Mouse (Mus musculus) liver (tissue): ENCODE data around the gene Trim11.
A peak's percentile ranks its signal among the peaks of the same experiment; 100 is the strongest.

Source experiments
- DNase-seq: peaks from one replicate; pipeline ENCODE4 v3.0.0-alpha.2; 2020; ENCODE audit warnings: mixed read lengths

The Trim11 gene

GRCm38 (mm10) chr11:58957226-58957914 is 20.5 kb upstream of the Trim11 start:
- no peak for DNase-seq

- no peak for DNase-seq
These were observed 19.4 kb upstream of the Trim11 start for GRCm38 (mm10) chr11:58958536-58958935.

GRCm38 (mm10) chr11:58959186-58959825 is 18.6 kb upstream of the Trim11 start:
- DNase-seq: no peak

GRCm38 (mm10) chr11:58959921-58960465 is 17.9 kb upstream of the Trim11 start:
- DNase-seq: peak; percentile 91

GRCm38 (mm10) chr11:58961364-58962177 is 16.3 kb upstream of the Trim11 start:
- no peak for DNase-seq

GRCm38 (mm10) chr11:58963543-58963942 is 14.3 kb upstream of the Trim11 start:
- DNase-seq: peak; percentile 60

GRCm38 (mm10) chr11:58964216-58964615 is 13.7 kb upstream of the Trim11 start:
- no peak for DNase-seq

- DNase-seq: no peak
These were observed 12.7 kb upstream of the Trim11 start for GRCm38 (mm10) chr11:58965001-58965760.

GRCm38 (mm10) chr11:58967346-58967745 is 10.5 kb upstream of the Trim11 start:
- no peak for DNase-seq

GRCm38 (mm10) chr11:58968551-58968950 is 9.3 kb upstream of the Trim11 start:
- DNase-seq: no peak

GRCm38 (mm10) chr11:58969027-58969426 is 8.9 kb upstream of the Trim11 start:
- DNase-seq: no peak

- DNase-seq: no peak
These were observed 8.2 kb upstream of the Trim11 start for GRCm38 (mm10) chr11:58969659-58970058.

- DNase-seq: no peak
These were observed 6.9 kb upstream of the Trim11 start for GRCm38 (mm10) chr11:58970831-58971530.

- no peak for DNase-seq
These were observed 6.1 kb upstream of the Trim11 start for GRCm38 (mm10) chr11:58971796-58972195.

- DNase-seq: no peak
These were observed 3.5 kb upstream of the Trim11 start for GRCm38 (mm10) chr11:58974414-58974813.

- DNase-seq: peak; percentile 76
These were observed 743 bp upstream of the Trim11 start for GRCm38 (mm10) chr11:58977150-58977549.

GRCm38 (mm10) chr11:58977607-58978026 is 276 bp upstream of the Trim11 start:
- no peak for DNase-seq

- DNase-seq: no peak
These were observed 775 bp downstream of the Trim11 start for GRCm38 (mm10) chr11:58978706-58979030.

- no peak for DNase-seq
These were observed 1.3 kb downstream of the Trim11 start for GRCm38 (mm10) chr11:58979183-58979582.

- no peak for DNase-seq
These were observed 1.8 kb downstream of the Trim11 start for GRCm38 (mm10) chr11:58979661-58980060.

GRCm38 (mm10) chr11:58980381-58980990 is 2.6 kb downstream of the Trim11 start:
- no peak for DNase-seq
